Mouse (Mus musculus) urinary bladder, postnatal 10 days (tissue): Measurements from ENCODE around the gene Olfr699.
"Not testable (repeated sequence)": the region's sequence is repeated elsewhere in the genome, so short reads cannot be mapped to it uniquely, and the experiment has no call there.

Experiments used
- DNase-seq: peaks from one replicate; pipeline ENCODE4 v3.0.0; 2022; ENCODE audit warnings: low spot score

Gene Olfr699

DNA sequence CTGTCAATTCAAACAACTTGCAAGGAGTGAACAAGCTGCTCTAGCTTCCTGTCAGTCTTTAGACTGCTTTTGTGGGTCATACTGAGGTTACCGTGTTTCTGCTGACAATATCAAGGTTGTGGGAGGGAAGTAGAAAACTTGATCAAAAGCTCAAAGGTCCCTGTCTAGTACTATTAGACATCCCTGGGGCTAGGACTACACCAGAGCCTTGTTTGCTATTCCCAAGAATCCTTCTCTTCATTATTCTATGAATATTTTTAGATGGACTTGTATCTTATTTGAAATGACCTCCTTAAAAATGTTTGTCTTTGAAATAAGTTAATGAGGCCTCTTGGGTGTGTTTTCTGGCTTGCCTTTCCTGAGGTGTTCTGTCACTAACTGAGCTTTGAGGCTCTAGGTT is at the start of gene Olfr699:
TSS of gene Olfr699 (minus strand) at position 101 of the 400 bp plus-strand sequence.
- DNase-seq, result no peak

GRCm38 (mm10) chr7:106833793-106834192 is 40.8 kb upstream of the Olfr699 start, which contains the start of gene Olfr702:
TSS of gene Olfr702 (minus strand) at chr7:106833893.
- no peak for DNase-seq

- no peak for DNase-seq
Measured at GRCm38 (mm10) chr7:106818414-106818813, 25.4 kb upstream of the Olfr699 start.

DNA sequence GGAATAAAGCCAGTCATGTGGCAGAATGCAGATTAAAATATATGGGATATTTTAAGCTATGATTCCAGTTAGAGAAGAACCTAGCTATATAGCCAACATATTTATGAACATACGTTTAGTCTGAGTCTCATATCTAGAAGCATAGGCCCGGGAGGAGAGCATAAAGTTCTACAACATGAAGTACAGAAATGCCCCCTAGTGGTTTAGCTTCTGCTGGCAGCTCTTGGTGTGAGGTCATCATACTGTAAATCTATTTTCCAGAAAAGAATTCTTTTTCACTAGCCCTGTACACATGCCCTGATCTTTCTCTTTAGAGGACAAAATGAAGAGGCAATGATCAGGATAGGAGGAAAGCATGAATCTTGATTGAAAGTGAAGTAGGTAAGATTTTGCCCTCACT is 22.8 kb upstream of the Olfr699 start:
- no peak for DNase-seq

GRCm38 (mm10) chr7:106813829-106814228 is 20.8 kb upstream of the Olfr699 start, which contains the start of gene Olfr701:
TSS of gene Olfr701 (plus strand) at chr7:106814129.
- DNase-seq, result no peak

- DNase-seq, result no peak
Measured at GRCm38 (mm10) chr7:106808734-106809133, 15.7 kb upstream of the Olfr699 start, which contains the start of gene Olfr700. TSS of gene Olfr700 (minus strand) at chr7:106808834.

DNA sequence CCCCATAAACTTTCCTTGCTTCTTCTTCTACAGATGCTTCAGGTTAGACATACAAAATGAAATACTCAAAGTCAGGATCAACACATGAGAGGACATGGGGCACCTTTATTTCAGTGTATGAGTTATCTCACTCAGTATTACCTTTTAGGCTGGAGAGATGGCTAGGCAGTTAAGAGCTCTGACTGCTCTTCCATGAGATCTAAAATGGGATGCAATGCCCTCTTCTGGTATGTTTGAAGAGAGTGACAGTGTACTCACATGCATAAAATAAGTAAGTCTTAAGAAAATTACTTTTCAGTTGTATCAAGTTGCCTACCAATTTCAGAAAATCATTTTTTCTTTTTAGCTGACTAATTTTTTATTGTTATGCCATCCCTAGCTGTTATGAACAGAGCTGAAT is 4.7 kb downstream of the Olfr699 start:
- no peak for DNase-seq

DNA sequence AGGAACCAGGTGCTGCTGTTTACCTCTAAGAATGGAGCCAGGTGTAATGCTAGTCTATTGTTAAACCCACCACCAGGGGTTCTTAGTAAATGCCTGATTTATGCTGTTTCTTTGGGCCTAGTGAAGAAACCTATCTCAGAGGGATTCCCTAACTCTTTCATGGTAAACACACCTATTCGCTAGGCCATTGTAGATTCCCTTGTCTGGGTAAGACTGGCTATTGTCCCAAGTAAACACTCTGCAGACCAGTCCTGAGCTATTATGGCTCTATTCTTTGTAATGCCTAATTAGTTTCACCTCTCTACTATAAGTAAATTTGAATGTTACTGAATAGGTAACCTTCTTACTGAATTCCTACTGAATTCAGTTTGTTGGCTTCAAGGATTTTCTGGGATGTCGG is 32.0 kb downstream of the Olfr699 start:
- DNase-seq, result not testable (repeated sequence)

GRCm38 (mm10) chr7:106758800-106759199 is 34.2 kb downstream of the Olfr699 start:
- no peak for DNase-seq

DNA sequence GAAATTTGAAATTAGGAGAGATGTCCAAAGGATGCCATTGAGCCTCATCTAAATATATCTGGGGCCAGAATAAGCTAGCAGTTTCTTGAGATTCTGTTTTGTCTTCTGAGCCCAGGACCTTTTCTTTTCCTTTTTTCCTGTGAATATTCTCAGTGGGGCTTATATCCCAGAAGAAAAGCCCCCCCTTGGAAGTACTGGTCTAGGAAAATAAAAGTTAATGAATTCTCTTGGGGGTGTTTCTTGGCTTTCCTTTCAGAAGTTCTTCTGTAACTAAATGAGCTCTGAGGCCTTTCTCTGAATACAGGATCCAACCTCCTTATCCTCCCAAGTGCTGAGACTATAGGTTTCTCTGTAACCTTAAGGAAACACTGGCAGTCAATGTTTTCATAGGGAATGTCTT is 37.7 kb downstream of the Olfr699 start, which contains the start of gene Olfr698:
TSS of gene Olfr698 (minus strand) at position 101 of the 400 bp plus-strand sequence.
- no peak for DNase-seq

- no peak for DNase-seq
Measured at GRCm38 (mm10) chr7:106745811-106746210, 47.2 kb downstream of the Olfr699 start.

- no peak for DNase-seq
Measured at GRCm38 (mm10) chr7:106742343-106742742, 50.7 kb downstream of the Olfr699 start, which contains the start of gene Olfr697. TSS of gene Olfr697 (minus strand) at chr7:106742443.
